Mouse (Mus musculus): ENCODE results near the gene Prl2c1. TPM values are rescaled to one million over a fixed set of nuclear protein-coding genes. Genes with fewer than 3 reads are reported as not detected.
"Not testable (repeated sequence)": the region's sequence is repeated elsewhere in the genome, so short reads cannot be mapped to it uniquely, and the experiment has no call there.

The Prl2c1 gene
- polyA plus RNA-seq (2012; rRNA removed): not detected in 2 replicates

GRCm38 (mm10) chr13:27849042-27849441 lies at the start of gene Prl2c1:
Gene Prl2c1, plus strand, starts transcription at chr13:27849342.
- TF ChIP-seq CTCF (IDR thresholded peaks at IDR 0.05; ENCODE audit: borderline replicate concordance, extremely low read depth, insufficient read depth, insufficient read length) (no peak), POLR2A (IDR thresholded peaks at IDR 0.05; ENCODE audit: borderline replicate concordance, extremely low read depth, insufficient read depth, insufficient read length, poor library complexity, severe bottlenecking) (no peak)

GRCm38 (mm10) chr13:27801354-27801753 lies 47.8 kb upstream of the Prl2c1 start, which contains the start of gene Prl2a1:
Gene Prl2a1, plus strand, starts transcription at chr13:27801654.
- TF ChIP-seq CTCF (IDR thresholded peaks at IDR 0.05; ENCODE audit: borderline replicate concordance, extremely low read depth, insufficient read depth, insufficient read length): no peak
- TF ChIP-seq POLR2A (IDR thresholded peaks at IDR 0.05; ENCODE audit: borderline replicate concordance, extremely low read depth, insufficient read depth, insufficient read length, poor library complexity, severe bottlenecking): no peak

More at GRCm38 (mm10) chr13:27849042-27849441, at the start of gene Prl2c1:
- no peak for DNase-seq (ENCODE audit: low read depth)

GRCm38 (mm10) chr13:27802765-27803164 lies 46.4 kb upstream of the Prl2c1 start:
- no peak for DNase-seq (ENCODE audit: low read depth)
- TF ChIP-seq CTCF (IDR thresholded peaks at IDR 0.05; ENCODE audit: borderline replicate concordance, extremely low read depth, insufficient read depth, insufficient read length) (no peak), POLR2A (IDR thresholded peaks at IDR 0.05; ENCODE audit: borderline replicate concordance, extremely low read depth, insufficient read depth, insufficient read length, poor library complexity, severe bottlenecking) (no peak)

More at GRCm38 (mm10) chr13:27801354-27801753, 47.8 kb upstream of the Prl2c1 start, which contains the start of gene Prl2a1:
- DNase-seq (ENCODE audit: low read depth): no peak

GRCm38 (mm10) chr13:27904236-27904635 lies 55.1 kb downstream of the Prl2c1 start:
- not testable (repeated sequence) for DNase-seq (ENCODE audit: low read depth)

Other genes with a start within 250 kb of the Prl2c1 start
- not detected in 2 replicates for gene Prl7b1, start 238.8 kb upstream of the Prl2c1 start, polyA plus RNA-seq (2012; rRNA removed)
- 0.18 and 0.33 TPM in 2 replicates for gene Prl7a1, start 206.8 kb upstream of the Prl2c1 start, polyA plus RNA-seq (2012; rRNA removed)
- not detected in 2 replicates for gene Prl7a2, start 181.3 kb upstream of the Prl2c1 start, polyA plus RNA-seq (2012; rRNA removed)
- gene Prl7d1, start 132.6 kb upstream of the Prl2c1 start, polyA plus RNA-seq (2012; rRNA removed): 0.07 and 0.09 TPM in 2 replicates
- not detected in 2 replicates for gene Prl7c1, start 68.5 kb upstream of the Prl2c1 start, polyA plus RNA-seq (2012; rRNA removed)
- gene Prl2a1, start 47.7 kb upstream of the Prl2c1 start, polyA plus RNA-seq (2012; rRNA removed): 0.10 TPM in 1 of 2 replicates, not detected in the other
- not detected in 2 replicates for gene Prl4a1, start 166.9 kb downstream of the Prl2c1 start, polyA plus RNA-seq (2012; rRNA removed)